Comparison of ENCODE assay signal across 9 mouse cellular contexts in genomic region chr7:64159612-64160591, GRCm38 (mm10). TPM values are rescaled to one million over a fixed set of nuclear protein-coding genes. Genes with fewer than 3 reads are reported as not detected.
DNase-seq lines count a peak whose midpoint lies in the region; TF ChIP-seq lines count a peak whose summit lies in the region.
"Had no signal": no experiment of that assay in that cellular context is flagged by ENCODE, and none has a peak within 500 bp of the region (broad histone marks: within the 10 kb centered on the region; RNA-seq: fewer than 3 reads in every experiment).

No protein-coding gene starts in this region.

- H3K4me3 ChIP-seq in heart, adult 2 months = no peak overlapping the region
- no peak overlapping the region for H3K4me3 ChIP-seq in lung, adult 2 months (replicated peaks; ENCODE audit: extremely low read depth, low read depth, low read length)

- DNase-seq in heart, adult 2 months = no peak
- no peak for DNase-seq in heart, adult 8-10 months (ENCODE audit: low spot score)
- DNase-seq in retina, postnatal 1 day = peak; percentile 35
- no peak for DNase-seq in retina, embryonic 14.5 days (ENCODE audit: low spot score)
- DNase-seq in lung, adult 2 months = no peak
- peak; percentile 56 for DNase-seq in thymus, postnatal 25 days
- no peak for DNase-seq in cerebellum, adult 8-10 months
- no peak for DNase-seq in yolk sac, embryonic 10.5 days (ENCODE audit: low spot score)
- DNase-seq: heart, postnatal 36 days had no signal

- H3K36me3 ChIP-seq in heart, adult 2 months (ENCODE audit: control insufficient read depth, insufficient read depth, low read length) = no peaks in the 10 kb centered on the region

- no peak for TF ChIP-seq CTCF in heart, adult 2 months (IDR thresholded peaks at IDR 0.05)
- TF ChIP-seq CTCF in lung, adult 2 months (IDR thresholded peaks at IDR 0.05; ENCODE audit: insufficient read depth, low read length) = no peak

- intact Hi-C loops in heart, adult 2 months (cut with DNase I) = loop anchor here (2.0 to 10.0 kb wide), 4 partner anchors 95 to 305 kb away; partner anchors contain the start of genes Klf13 and Mtmr10

- peak overlapping the region; percentile 1; the same call in 1 of the 2 replicates for H3K9ac ChIP-seq in heart, adult 2 months (ENCODE audit: low read depth, low read length)

- H3K27ac ChIP-seq in heart, adult 2 months = peak overlapping the region; percentile 91

- WGBS in heart, adult 2 months = 57% methylated on average over 7 of the region's 7 CpGs
- 52% methylated on average over 7 of the region's 7 CpGs for WGBS in lung, adult 2 months

- peaks cover 31% of the 10 kb centered on the region for H3K4me1 ChIP-seq in heart, adult 2 months (ENCODE audit: control insufficient read depth, insufficient read depth, low read length)
- H3K4me1 ChIP-seq in lung, adult 2 months (ENCODE audit: control insufficient read depth, insufficient read depth, low read length) = peaks cover 29% of the 10 kb centered on the region

- no peak for TF ChIP-seq EP300 in heart, adult 2 months (IDR thresholded peaks at IDR 0.05; ENCODE audit: insufficient read depth, low read depth, low read length)

- no peak for TF ChIP-seq POLR2A in heart, adult 2 months (IDR thresholded peaks at IDR 0.05; ENCODE audit: insufficient read depth, low read depth, low read length)
- peak; percentile 24; the same call in 1 of the 2 replicates for TF ChIP-seq POLR2A in lung, adult 2 months (IDR thresholded peaks at IDR 0.05; ENCODE audit: borderline replicate concordance, extremely low read depth, low read depth, low read length)

- no peaks in the 10 kb centered on the region for H3K79me2 ChIP-seq in heart, adult 2 months (replicated peaks; ENCODE audit: control insufficient read depth, insufficient read depth, low read length)

- no peaks in the 10 kb centered on the region for H3K27me3 ChIP-seq in heart, adult 2 months (ENCODE audit: control insufficient read depth, insufficient read depth, low read length)

RNA-seq across cellular contexts. Expression of gene Trpm1, which starts 6.3 kb away (rescaled TPM):
- total RNA-seq in heart, adult 2 months (2021) = not detected
- 0.06 TPM in 2 replicates for polyA plus RNA-seq in heart, adult 2 months (2012; rRNA removed)
- under 1 TPM in 2 of 4 experiments, not detected in 2; 0.31 to 0.66 TPM for total RNA-seq in heart, adult 8-10 months (2022)
- polyA plus RNA-seq in lung, adult 2 months (2012; rRNA removed) = 0.22 and 0.41 TPM in 2 replicates

Comparison
In these comparisons a context has a peak if more than half of its experiments do, and no peak if none do; other contexts are left out.
1. DNase-seq: peak in retina, postnatal 1 day (single experiment) and thymus, postnatal 25 days (single experiment); none in heart, adult 2 months (0 of 2), heart, adult 8-10 months (single experiment), retina, embryonic 14.5 days (single experiment), lung, adult 2 months (single experiment), cerebellum, adult 8-10 months (single experiment) and yolk sac, embryonic 10.5 days (single experiment).